Comparison of ENCODE assay signal across 20 mouse cellular contexts in the genomic region with DNA sequence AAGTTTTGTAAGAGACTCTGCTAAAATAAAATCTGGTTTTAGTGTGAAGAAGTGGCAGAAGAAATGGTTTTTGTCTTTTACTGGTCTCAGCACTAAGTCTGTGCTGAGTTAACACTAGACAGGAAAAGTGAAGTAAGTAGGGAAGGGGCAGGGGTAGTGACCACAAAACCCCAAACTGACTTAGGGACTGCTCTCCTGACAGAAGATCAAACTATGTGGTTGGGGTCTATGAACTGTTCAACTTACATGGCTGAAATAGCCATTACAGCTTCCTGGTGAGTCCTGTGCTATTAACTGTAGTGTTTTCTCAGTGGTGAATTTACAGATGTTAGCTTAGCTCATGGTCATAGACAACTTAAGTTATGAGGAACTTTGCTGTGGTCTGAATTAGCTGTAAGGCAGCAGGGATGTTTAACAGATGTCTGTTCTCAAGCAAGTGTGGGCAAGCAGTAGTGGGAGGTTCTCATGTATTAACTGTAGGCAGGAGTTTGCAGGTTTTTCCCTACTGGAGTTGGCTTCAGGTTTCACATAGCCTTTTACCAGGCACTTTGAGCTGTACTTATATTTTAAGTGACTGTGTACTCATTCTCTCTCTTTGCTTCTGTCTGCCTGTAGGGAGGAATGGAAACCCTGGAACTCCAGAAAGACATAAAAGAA. TPM values are rescaled to one million over a fixed set of nuclear protein-coding genes. Genes with fewer than 3 reads are reported as not detected.
DNase-seq lines count a peak whose midpoint lies in the region; ATAC-seq lines count a peak whose summit lies in the region.
"Had no signal": no experiment of that assay in that cellular context is flagged by ENCODE, and none has a peak within 500 bp of the region (broad histone marks: within the 10 kb centered on the region; RNA-seq: fewer than 3 reads in every experiment).

No protein-coding gene starts in this region.

- no peak for ATAC-seq in embryonic facial prominence, embryonic 14.5 days (ENCODE audit: low read depth)
- no peak for ATAC-seq in limb, embryonic 12.5 days (ENCODE audit: insufficient number of reproducible peaks, insufficient read depth, low FRiP score, low TSS enrichment, low read depth)
- ATAC-seq in limb, embryonic 13.5 days (ENCODE audit: low FRiP score, low read depth), result 0 out of 2 replicates have a peak, but pooled peaks have one; percentile 40
- peak; percentile 13; the same call in 1 of the 2 replicates for ATAC-seq in neutrophil, adult 5-6 weeks (ENCODE audit: extremely low read depth, insufficient number of reproducible peaks, low FRiP score, poor library complexity, severe bottlenecking)
- ATAC-seq: forebrain, embryonic 13.5 days had no signal

- no peak overlapping the region for H3K9ac ChIP-seq in embryonic facial prominence, embryonic 14.5 days (ENCODE audit: low read depth, low read length)
- H3K9ac ChIP-seq in limb, embryonic 12.5 days (replicated peaks), result no peak overlapping the region
- H3K9ac ChIP-seq in limb, embryonic 13.5 days, result no peak overlapping the region
- H3K9ac ChIP-seq: forebrain, embryonic 13.5 days; heart, embryonic 15.5 days; hindbrain, embryonic 15.5 days; midbrain, embryonic 12.5 days had no signal

- H3K4me1 ChIP-seq in embryonic facial prominence, embryonic 14.5 days (ENCODE audit: control insufficient read depth, insufficient read depth, low read length), result no peaks in the 10 kb centered on the region
- H3K4me1 ChIP-seq in embryonic facial prominence, embryonic 10.5 days, result no peaks in the 10 kb centered on the region
- H3K4me1 ChIP-seq in limb, embryonic 12.5 days (replicated peaks), result no peaks in the 10 kb centered on the region
- H3K4me1 ChIP-seq in limb, embryonic 10.5 days, result no peaks in the 10 kb centered on the region
- H3K4me1 ChIP-seq in limb, embryonic 13.5 days, result no peaks in the 10 kb centered on the region; the same call in 1 of the 2 replicates
- H3K4me1 ChIP-seq: forebrain, embryonic 13.5 days; heart, embryonic 15.5 days; hindbrain, embryonic 15.5 days; midbrain, embryonic 12.5 days had no signal

- H3K27me3 ChIP-seq in embryonic facial prominence, embryonic 14.5 days (replicated peaks; ENCODE audit: control insufficient read depth, insufficient read depth, low read length), result no peaks in the 10 kb centered on the region
- H3K27me3 ChIP-seq in embryonic facial prominence, embryonic 10.5 days (replicated peaks; ENCODE audit: low read depth, poor library complexity, severe bottlenecking), result no peaks in the 10 kb centered on the region
- no peaks in the 10 kb centered on the region for H3K27me3 ChIP-seq in limb, embryonic 12.5 days
- H3K27me3 ChIP-seq in limb, embryonic 10.5 days (ENCODE audit: low read depth, poor library complexity, severe bottlenecking), result no peaks in the 10 kb centered on the region
- H3K27me3 ChIP-seq in limb, embryonic 13.5 days, result no peaks in the 10 kb centered on the region
- H3K27me3 ChIP-seq: forebrain, embryonic 13.5 days; heart, embryonic 15.5 days; hindbrain, embryonic 15.5 days; midbrain, embryonic 12.5 days had no signal

- DNase-seq in embryonic facial prominence, embryonic 14.5 days (ENCODE audit: low spot score), result peak; percentile 54
- no peak for DNase-seq in embryonic facial prominence, embryonic 10.5 days (ENCODE audit: low spot score)
- no peak for DNase-seq in limb, embryonic 10.5 days (ENCODE audit: low spot score)
- DNase-seq in layer of hippocampus, adult 11-12 months (ENCODE audit: low spot score), result no peak
- no peak for DNase-seq in heart, adult 8-10 months (ENCODE audit: low spot score)
- DNase-seq: adrenal gland, postnatal 25 days; cerebellum, adult 9-11 months; gastrocnemius, postnatal 14 days; heart, postnatal 4 days; kidney, adult 9 months; lung, postnatal 4 days had no signal

- peaks cover 10% of the 10 kb centered on the region; the same call in 1 of the 2 replicates for H3K9me3 ChIP-seq in embryonic facial prominence, embryonic 14.5 days (ENCODE audit: control insufficient read depth, low read length)
- peaks cover 4% of the 10 kb centered on the region; the same call in 1 of the 2 replicates for H3K9me3 ChIP-seq in embryonic facial prominence, embryonic 10.5 days
- peaks cover 6% of the 10 kb centered on the region; the same call in 1 of the 2 replicates for H3K9me3 ChIP-seq in limb, embryonic 12.5 days
- H3K9me3 ChIP-seq in limb, embryonic 10.5 days (replicated peaks), result no peaks in the 10 kb centered on the region
- H3K9me3 ChIP-seq in limb, embryonic 13.5 days, result peaks cover 6% of the 10 kb centered on the region; the same call in 1 of the 2 replicates
- H3K9me3 ChIP-seq: forebrain, embryonic 13.5 days; heart, embryonic 15.5 days; hindbrain, embryonic 15.5 days; midbrain, embryonic 12.5 days had no signal

- no peak overlapping the region for H3K4me3 ChIP-seq in embryonic facial prominence, embryonic 14.5 days (ENCODE audit: low read depth, low read length)
- H3K4me3 ChIP-seq in embryonic facial prominence, embryonic 10.5 days, result no peak overlapping the region
- H3K4me3 ChIP-seq in limb, embryonic 12.5 days (replicated peaks), result no peak overlapping the region
- H3K4me3 ChIP-seq in limb, embryonic 10.5 days, result no peak overlapping the region
- H3K4me3 ChIP-seq in limb, embryonic 13.5 days, result no peak overlapping the region
- H3K4me3 ChIP-seq: erythroblast, embryonic 14.5 days; forebrain, embryonic 13.5 days; heart, embryonic 15.5 days; hindbrain, embryonic 15.5 days; layer of hippocampus, adult 2 months; midbrain, embryonic 12.5 days had no signal

- H3K36me3 ChIP-seq in embryonic facial prominence, embryonic 14.5 days (ENCODE audit: control insufficient read depth, insufficient read depth, low read length), result peaks cover 58% of the 10 kb centered on the region
- H3K36me3 ChIP-seq in embryonic facial prominence, embryonic 10.5 days (replicated peaks), result peaks cover 89% of the 10 kb centered on the region
- peaks cover 64% of the 10 kb centered on the region for H3K36me3 ChIP-seq in limb, embryonic 12.5 days
- peaks cover 79% of the 10 kb centered on the region for H3K36me3 ChIP-seq in limb, embryonic 10.5 days
- H3K36me3 ChIP-seq in limb, embryonic 13.5 days, result peaks cover 55% of the 10 kb centered on the region

- no peak overlapping the region for H3K27ac ChIP-seq in embryonic facial prominence, embryonic 14.5 days (replicated peaks; ENCODE audit: low read depth, low read length)
- H3K27ac ChIP-seq in embryonic facial prominence, embryonic 10.5 days (replicated peaks), result no peak overlapping the region
- peak overlapping the region; percentile 41; the same call in 1 of the 2 replicates for H3K27ac ChIP-seq in limb, embryonic 12.5 days
- no peak overlapping the region for H3K27ac ChIP-seq in limb, embryonic 10.5 days
- no peak overlapping the region; the same call in 1 of the 2 replicates for H3K27ac ChIP-seq in limb, embryonic 13.5 days
- H3K27ac ChIP-seq: forebrain, embryonic 13.5 days; heart, embryonic 15.5 days; hindbrain, embryonic 15.5 days; layer of hippocampus, adult 2 months; midbrain, embryonic 12.5 days had no signal

- H3K4me2 ChIP-seq in embryonic facial prominence, embryonic 14.5 days (ENCODE audit: low read depth, low read length), result no peak overlapping the region
- H3K4me2 ChIP-seq in limb, embryonic 12.5 days, result no peak overlapping the region
- H3K4me2 ChIP-seq in limb, embryonic 13.5 days (replicated peaks), result no peak overlapping the region
- H3K4me2 ChIP-seq: forebrain, embryonic 13.5 days; heart, embryonic 15.5 days; hindbrain, embryonic 15.5 days; midbrain, embryonic 12.5 days had no signal

RNA-seq across cellular contexts. Expression of a gene that starts 35.1 kb away (rescaled TPM):
- 15.0 and 15.7 TPM in 2 replicates for polyA plus RNA-seq in embryonic facial prominence, embryonic 14.5 days (2014; fragmentation: Nextera tagmentation; extraction: Ambion mirVana)
- 13.9 and 14.7 TPM in 2 replicates for polyA plus RNA-seq in embryonic facial prominence, embryonic 10.5 days (2016; fragmentation: Nextera tagmentation; extraction: Ambion mirVana)
- polyA plus RNA-seq in limb, embryonic 12.5 days (2016; fragmentation: Nextera tagmentation; extraction: Ambion mirVana), result 16.0 and 18.1 TPM in 2 replicates
- polyA plus RNA-seq in limb, embryonic 10.5 days (2016; fragmentation: Nextera tagmentation; extraction: Ambion mirVana), result 13.5 and 16.1 TPM in 2 replicates
- polyA plus RNA-seq in limb, embryonic 13.5 days (2015; fragmentation: Nextera tagmentation; extraction: Ambion mirVana), result 12.5 and 13.6 TPM in 2 replicates
- total RNA-seq in neutrophil, adult 5-6 weeks (2017), result 81.0 and 98.2 TPM in 2 replicates
- 10 to 100 TPM; 36.9 to 40.6 (median 37.5) TPM for total RNA-seq in heart, adult 8-10 months (2022)

Comparison
In these comparisons a context has a peak if more than half of its experiments do, and no peak if none do; other contexts are left out.
1. ATAC-seq: peak in limb, embryonic 13.5 days (single experiment) and neutrophil, adult 5-6 weeks (single experiment); none in embryonic facial prominence, embryonic 14.5 days (single experiment) and limb, embryonic 12.5 days (single experiment).